Mouse (Mus musculus): ENCODE results near the gene Macrod2.

- TF ChIP-seq POLR2A (IDR thresholded peaks at IDR 0.05; ENCODE audit: extremely low read depth, insufficient read depth, low read length): no peak
- TF ChIP-seq CTCF (IDR thresholded peaks at IDR 0.05; ENCODE audit: low read depth, low read length): no peak
These were observed 379.8 kb downstream of the Macrod2 start for GRCm38 (mm10) chr2:140774808-140775370.
